In the genomic region with DNA sequence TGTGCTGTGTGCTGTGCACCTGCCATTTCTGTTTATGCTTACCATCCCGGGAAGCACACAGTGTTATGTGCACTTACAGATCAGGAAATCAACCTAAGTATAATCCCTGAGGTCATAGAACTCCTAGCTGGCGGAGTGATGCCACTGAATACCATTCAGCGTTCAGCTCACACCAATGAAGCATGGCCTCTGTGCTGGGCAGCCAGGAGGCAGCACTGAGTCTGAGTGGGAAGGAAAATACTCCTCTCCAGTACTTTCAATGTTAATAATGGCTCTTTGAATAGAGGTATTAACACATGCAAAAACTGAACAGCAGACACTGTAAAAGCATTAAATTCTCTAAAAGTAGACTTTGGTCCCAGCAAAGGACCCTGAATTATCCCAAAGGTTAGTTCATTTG, we compare ENCODE assay signal across 12 mouse cellular contexts.
DNase-seq lines count a peak whose midpoint lies in the region; ATAC-seq and TF ChIP-seq lines count a peak whose summit lies in the region.
"Had no signal": no experiment of that assay in that cellular context is flagged by ENCODE, and none has a peak within 500 bp of the region (broad histone marks: within the 10 kb centered on the region; RNA-seq: fewer than 3 reads in every experiment).

No protein-coding gene starts in this region.

- no peak for TF ChIP-seq CTCF in thymus, adult 2 months (IDR thresholded peaks at IDR 0.05; ENCODE audit: borderline replicate concordance, control insufficient read depth, extremely low read depth, insufficient read depth, low read length, poor library complexity)
- peak; percentile 60 for TF ChIP-seq CTCF in stomach, postnatal 0 days (IDR thresholded peaks at IDR 0.05; ENCODE audit: low read depth)

- 72% methylated on average over 3 of the region's 3 CpGs for WGBS in kidney, embryonic 16.5 days
- WGBS in thymus, adult 2 months: 75% methylated on average over 3 of the region's 3 CpGs
- WGBS in stomach, postnatal 0 days: 62% methylated on average over 3 of the region's 3 CpGs

- H3K4me2 ChIP-seq in kidney, embryonic 16.5 days (replicated peaks; ENCODE audit: low read depth, low read length): no peak overlapping the region
- H3K4me2 ChIP-seq in stomach, postnatal 0 days (replicated peaks; ENCODE audit: low read depth): no peak overlapping the region
- H3K4me2 ChIP-seq: hindbrain, embryonic 14.5 days had no signal

- H3K27ac ChIP-seq in kidney, embryonic 16.5 days (ENCODE audit: low read length): no peak overlapping the region
- no peak overlapping the region for H3K27ac ChIP-seq in thymus, adult 2 months (ENCODE audit: control insufficient read depth, insufficient read depth, low read length)
- H3K27ac ChIP-seq in stomach, postnatal 0 days (replicated peaks): no peak overlapping the region
- H3K27ac ChIP-seq: hindbrain, embryonic 14.5 days had no signal

- no peaks in the 10 kb centered on the region for H3K36me3 ChIP-seq in kidney, embryonic 16.5 days (ENCODE audit: insufficient read depth, low read length)
- H3K36me3 ChIP-seq in thymus, adult 2 months (ENCODE audit: control insufficient read depth, insufficient read depth, low read length): no peaks in the 10 kb centered on the region
- no peaks in the 10 kb centered on the region for H3K36me3 ChIP-seq in stomach, postnatal 0 days (ENCODE audit: control insufficient read depth, insufficient read depth, low read length)

- DNase-seq in adrenal gland, adult (ENCODE audit: inconsistent age in 2 of 2, low spot score in 1 of 2): peak; percentile 9 to 27
- DNase-seq in adrenal gland, postnatal 4 days (ENCODE audit: low spot score in 2 of 2): no peak
- peak; percentile 7 for DNase-seq in kidney, adult 9 months
- peak; percentile 3 for DNase-seq in thymus, postnatal 14 days
- DNase-seq in thymus, adult 2 months: no peak
- DNase-seq in stomach, postnatal 0 days (ENCODE audit: low spot score): peak; percentile 16
- no peak for DNase-seq in c-Kit-positive CD71-positive TER-119-positive erythroid progenitor cells, embryonic 14.5 days (ENCODE audit: low spot score)
- DNase-seq: gastrocnemius, postnatal 25 days; layer of hippocampus, postnatal 36 days had no signal

- no peaks in the 10 kb centered on the region for H3K9me3 ChIP-seq in kidney, embryonic 16.5 days (ENCODE audit: low read length)
- no peaks in the 10 kb centered on the region for H3K9me3 ChIP-seq in stomach, postnatal 0 days (ENCODE audit: control insufficient read depth, low read length)

- no peak overlapping the region for H3K9ac ChIP-seq in kidney, embryonic 16.5 days (replicated peaks; ENCODE audit: low read length)
- no peak overlapping the region for H3K9ac ChIP-seq in stomach, postnatal 0 days (ENCODE audit: low read length)
- H3K9ac ChIP-seq: hindbrain, embryonic 14.5 days had no signal

- no peak for TF ChIP-seq POLR2A in thymus, adult 2 months (IDR thresholded peaks at IDR 0.05; ENCODE audit: control insufficient read depth, extremely low read depth, insufficient read depth, low read length, poor library complexity)

- H3K27me3 ChIP-seq in kidney, embryonic 16.5 days (ENCODE audit: insufficient read depth, low read length): no peaks in the 10 kb centered on the region
- no peaks in the 10 kb centered on the region for H3K27me3 ChIP-seq in thymus, adult 2 months (ENCODE audit: control insufficient read depth, insufficient read depth, low read length)
- H3K27me3 ChIP-seq in stomach, postnatal 0 days (ENCODE audit: control insufficient read depth, insufficient read depth, low read length): no peaks in the 10 kb centered on the region

- ATAC-seq in kidney, embryonic 16.5 days (ENCODE audit: low FRiP score, low TSS enrichment): no peak
- ATAC-seq in stomach, postnatal 0 days (ENCODE audit: low FRiP score, low TSS enrichment): no peak

- H3K4me1 ChIP-seq in kidney, embryonic 16.5 days (ENCODE audit: insufficient read depth, low read length): 0 out of 2 replicates have a peak, but pooled peaks cover 7% of the 10 kb centered on the region
- no peaks in the 10 kb centered on the region for H3K4me1 ChIP-seq in thymus, adult 2 months (replicated peaks; ENCODE audit: control insufficient read depth, insufficient read depth, low read length)
- H3K4me1 ChIP-seq in stomach, postnatal 0 days (replicated peaks; ENCODE audit: control insufficient read depth, insufficient read depth): no peaks in the 10 kb centered on the region

- H3K4me3 ChIP-seq in kidney, embryonic 16.5 days (ENCODE audit: low read length): no peak overlapping the region
- H3K4me3 ChIP-seq in thymus, adult 2 months (ENCODE audit: control insufficient read depth, insufficient read depth, low read length): no peak overlapping the region
- H3K4me3 ChIP-seq in stomach, postnatal 0 days (ENCODE audit: low read depth, low read length): no peak overlapping the region
- H3K4me3 ChIP-seq: erythroblast, embryonic 14.5 days had no signal

- TF ChIP-seq EP300 in stomach, postnatal 0 days (optimal IDR thresholded peaks at IDR 0.05): no peak

Comparison
In these comparisons a context has a peak if more than half of its experiments do, and no peak if none do; other contexts are left out.
1. DNase-seq: peak in adrenal gland, adult (2 of 2), kidney, adult 9 months (single experiment), thymus, postnatal 14 days (single experiment) and stomach, postnatal 0 days (single experiment); none in adrenal gland, postnatal 4 days (0 of 2), thymus, adult 2 months (single experiment) and c-Kit-positive CD71-positive TER-119-positive erythroid progenitor cells, embryonic 14.5 days (single experiment).